Mouse (Mus musculus) heart, adult 2 months (tissue): ENCODE results near the gene Nfia.

Experiments used
- CTCF ChIP-seq: fragments of 200-600 bp; IDR thresholded peaks from 2 replicates; pipeline ENCODE4 v1.8.1; 2022; ENCODE audit warnings: antibody characterized with exemption, mild to moderate bottlenecking, moderate library complexity
- EP300 ChIP-seq: fragments of 200-500 bp; IDR thresholded peaks from 2 replicates; pipeline ENCODE4 v1.6.1; 2011; ENCODE audit warnings: low read depth, low read length, control low read depth; ENCODE audit not compliant: insufficient read depth

DNA sequence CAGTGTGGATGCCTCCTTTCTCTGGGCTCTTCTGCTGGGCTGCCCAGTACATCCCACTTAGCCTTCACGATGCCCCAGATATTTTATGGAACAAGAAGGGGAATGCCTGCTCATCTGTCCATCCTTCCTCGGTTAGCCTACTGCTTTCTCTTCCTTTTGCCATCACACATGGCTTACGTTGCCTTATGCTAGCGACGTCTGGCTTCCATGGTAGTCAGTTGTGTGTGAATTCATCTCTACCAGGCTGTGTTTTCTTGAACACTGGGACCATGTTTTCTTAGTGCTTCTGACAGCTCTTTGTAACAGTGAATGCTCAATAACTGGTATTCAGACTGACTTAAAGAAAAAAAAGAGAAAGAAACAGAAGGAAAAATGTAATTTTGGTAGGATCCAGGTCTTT is 113.7 kb downstream of the Nfia start:
- TF ChIP-seq CTCF, result no peak
- no peak for TF ChIP-seq EP300
